Mouse (Mus musculus): Measurements from ENCODE around the gene Pla2g12b. TPM values are rescaled to one million over a fixed set of nuclear protein-coding genes. Genes with fewer than 3 reads are reported as not detected.

The Pla2g12b gene
- polyA plus RNA-seq, 1 experiment from 2014 or later: 62.2 TPM

DNA sequence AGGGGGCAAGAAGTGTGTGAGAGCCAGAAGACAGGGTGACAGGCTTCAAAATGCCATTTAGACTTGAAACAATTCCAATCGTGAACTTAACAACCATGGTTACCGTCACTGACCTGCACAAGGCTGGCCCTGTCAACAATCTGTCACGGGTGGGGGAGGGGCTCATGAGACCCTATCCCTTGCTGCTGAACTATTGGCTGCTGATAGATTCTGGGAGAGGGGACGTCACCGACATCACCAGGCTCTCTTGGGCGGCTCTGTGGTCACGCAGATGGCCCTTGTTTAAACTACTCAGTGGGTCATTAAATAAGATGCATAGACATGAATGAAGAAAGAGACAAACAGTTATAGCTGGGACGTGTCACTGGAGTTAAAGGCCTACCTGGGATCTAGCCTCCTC is 41.2 kb downstream of the Pla2g12b start:
- Histone ChIP-seq H3K9me3 (ENCODE audit: control insufficient read depth, low read length) (no peaks in the 10 kb centered on the region), H3K27ac (ENCODE audit: low read length) (no peak overlapping the region), H3K4me1 (ENCODE audit: control insufficient read depth, insufficient read depth, low read length) (peaks cover 5% of the 10 kb centered on the region; the same call in 1 of the 2 replicates), H3K4me3 (ENCODE audit: low read length) (no peak overlapping the region), H3K27me3 (replicated peaks; ENCODE audit: control insufficient read depth, insufficient read depth, low read length) (no peaks in the 10 kb centered on the region), H3K36me3 (ENCODE audit: control insufficient read depth, insufficient read depth, low read length) (peaks cover 6% of the 10 kb centered on the region; the same call in 1 of the 2 replicates), H3K4me2 (ENCODE audit: low read depth, low read length) (no peak overlapping the region), H3K9ac (ENCODE audit: low read depth, low read length) (no peak overlapping the region)
- 40% methylated on average over 8 of the region's 8 CpGs for WGBS
- ATAC-seq: no peak

DNA sequence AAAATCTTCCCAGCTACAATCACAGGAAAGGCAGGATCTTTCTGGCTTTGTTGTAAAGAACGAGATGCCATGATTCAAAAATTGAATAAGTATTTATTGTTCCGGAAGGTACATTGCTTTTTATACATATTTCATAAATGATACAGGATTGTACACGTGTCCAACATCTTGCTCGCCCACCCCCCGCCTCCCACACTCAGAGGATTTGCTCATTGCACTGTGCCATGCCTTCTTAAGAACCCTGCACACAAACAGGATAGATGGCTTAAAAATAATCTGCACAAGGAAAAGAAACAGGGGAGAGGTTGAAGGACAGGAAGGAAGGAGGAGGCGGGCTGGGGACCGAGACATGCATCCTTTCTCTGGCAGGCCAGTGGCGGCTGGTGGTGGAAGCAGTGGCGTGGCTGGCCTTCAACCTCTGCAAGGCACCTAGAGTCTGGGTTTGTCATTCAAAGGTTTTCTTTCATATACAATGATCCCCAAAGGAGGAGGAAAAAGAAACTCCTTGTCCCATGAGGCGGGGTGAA is 43.5 kb downstream of the Pla2g12b start:
- Histone ChIP-seq H3K36me3 (ENCODE audit: control insufficient read depth, insufficient read depth, low read length) (peaks cover 11% of the 10 kb centered on the region; the same call in 1 of the 2 replicates), H3K4me2 (ENCODE audit: low read depth, low read length) (no peak overlapping the region), H3K4me1 (ENCODE audit: control insufficient read depth, insufficient read depth, low read length) (peaks cover 5% of the 10 kb centered on the region; the same call in 1 of the 2 replicates), H3K27me3 (replicated peaks; ENCODE audit: control insufficient read depth, insufficient read depth, low read length) (no peaks in the 10 kb centered on the region), H3K9me3 (ENCODE audit: control insufficient read depth, low read length) (no peaks in the 10 kb centered on the region), H3K4me3 (ENCODE audit: low read length) (no peak overlapping the region), H3K27ac (ENCODE audit: low read length) (no peak overlapping the region), H3K9ac (ENCODE audit: low read depth, low read length) (no peak overlapping the region)
- 80% methylated on average over 10 of the region's 10 CpGs for WGBS
- no peak for ATAC-seq

DNA sequence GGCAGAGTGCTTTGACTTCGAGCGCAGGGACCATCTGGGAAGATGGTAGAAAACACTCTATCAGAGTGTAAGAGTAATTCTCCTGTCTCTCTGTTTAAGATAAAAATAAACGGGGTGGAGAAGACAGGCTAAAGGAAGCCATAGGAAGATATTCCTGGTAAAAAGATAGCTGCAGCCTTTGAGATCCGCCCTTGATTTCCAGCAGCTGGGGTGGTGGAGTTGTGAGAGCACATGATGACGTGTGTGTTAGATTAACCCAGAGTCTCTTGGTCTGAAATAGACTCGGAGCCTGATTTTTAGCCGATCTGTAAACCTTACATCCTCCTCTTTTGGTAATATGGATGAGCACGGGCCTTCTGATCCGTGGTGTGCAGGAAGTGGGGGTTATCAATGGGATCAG is 44.1 kb downstream of the Pla2g12b start:
- Histone ChIP-seq H3K9me3 (ENCODE audit: control insufficient read depth, low read length) (no peaks in the 10 kb centered on the region), H3K27me3 (replicated peaks; ENCODE audit: control insufficient read depth, insufficient read depth, low read length) (no peaks in the 10 kb centered on the region), H3K27ac (ENCODE audit: low read length) (no peak overlapping the region), H3K4me3 (ENCODE audit: low read length) (no peak overlapping the region), H3K36me3 (ENCODE audit: control insufficient read depth, insufficient read depth, low read length) (peaks cover 11% of the 10 kb centered on the region; the same call in 1 of the 2 replicates), H3K4me1 (ENCODE audit: control insufficient read depth, insufficient read depth, low read length) (peaks cover 5% of the 10 kb centered on the region; the same call in 1 of the 2 replicates), H3K9ac (ENCODE audit: low read depth, low read length) (no peak overlapping the region), H3K4me2 (ENCODE audit: low read depth, low read length) (no peak overlapping the region)
- ATAC-seq: no peak
- 65% methylated on average over 9 of the region's 9 CpGs for WGBS

GRCm38 (mm10) chr10:59451839-59452238 is 48.4 kb downstream of the Pla2g12b start:
- Histone ChIP-seq H3K4me3 (ENCODE audit: low read length) (no peak overlapping the region), H3K4me2 (ENCODE audit: low read depth, low read length) (no peak overlapping the region), H3K36me3 (ENCODE audit: control insufficient read depth, insufficient read depth, low read length) (peaks cover 15% of the 10 kb centered on the region), H3K9me3 (ENCODE audit: control insufficient read depth, low read length) (no peaks in the 10 kb centered on the region), H3K9ac (ENCODE audit: low read depth, low read length) (no peak overlapping the region), H3K27ac (ENCODE audit: low read length) (no peak overlapping the region), H3K4me1 (ENCODE audit: control insufficient read depth, insufficient read depth, low read length) (no peaks in the 10 kb centered on the region), H3K27me3 (replicated peaks; ENCODE audit: control insufficient read depth, insufficient read depth, low read length) (no peaks in the 10 kb centered on the region)
- WGBS: 43% methylated on average over 5 of the region's 5 CpGs
- peak; percentile 55; the same call in 1 of the 2 replicates for ATAC-seq

GRCm38 (mm10) chr10:59454631-59455030 is 51.2 kb downstream of the Pla2g12b start:
- H3K27me3 ChIP-seq (replicated peaks; ENCODE audit: control insufficient read depth, insufficient read depth, low read length): no peaks in the 10 kb centered on the region
- H3K9ac ChIP-seq (ENCODE audit: low read depth, low read length): no peak overlapping the region
- H3K4me1 ChIP-seq (ENCODE audit: control insufficient read depth, insufficient read depth, low read length): no peaks in the 10 kb centered on the region
- H3K36me3 ChIP-seq (ENCODE audit: control insufficient read depth, insufficient read depth, low read length): peaks cover 9% of the 10 kb centered on the region
- ATAC-seq: no peak
- no peak overlapping the region for H3K4me2 ChIP-seq (ENCODE audit: low read depth, low read length)
- H3K27ac ChIP-seq (ENCODE audit: low read length): no peak overlapping the region
- WGBS: 95% methylated on average over 15 of the region's 15 CpGs
- H3K9me3 ChIP-seq (ENCODE audit: control insufficient read depth, low read length): no peaks in the 10 kb centered on the region
- H3K4me3 ChIP-seq (ENCODE audit: low read length): no peak overlapping the region

DNA sequence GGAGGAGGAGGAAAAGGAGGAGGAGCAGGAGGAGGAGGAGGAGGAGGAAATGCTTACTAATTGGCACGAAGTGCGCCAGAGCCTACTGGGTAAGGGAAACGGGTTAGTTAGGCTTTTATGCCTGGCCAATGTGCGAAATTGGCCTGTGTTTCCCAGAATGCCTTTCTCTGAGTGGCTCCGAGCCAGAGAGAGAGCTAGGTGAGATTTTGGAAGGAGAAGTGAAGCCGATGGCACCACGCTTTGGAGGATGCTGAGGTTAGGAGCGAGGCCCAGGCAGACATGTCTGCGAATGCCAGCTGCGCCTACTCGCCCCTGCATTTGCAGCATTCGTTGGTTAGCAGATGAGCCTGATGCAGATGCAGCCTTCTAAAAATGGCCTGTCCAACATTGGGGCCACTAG is 56.3 kb downstream of the Pla2g12b start:
- 0 out of 2 replicates have a peak, but pooled peaks cover 2% of the 10 kb centered on the region for H3K36me3 ChIP-seq (ENCODE audit: control insufficient read depth, insufficient read depth, low read length)
- no peaks in the 10 kb centered on the region for H3K4me1 ChIP-seq (ENCODE audit: control insufficient read depth, insufficient read depth, low read length)
- no peak overlapping the region for H3K4me2 ChIP-seq (ENCODE audit: low read depth, low read length)
- no peak for ATAC-seq
- H3K27ac ChIP-seq (ENCODE audit: low read length): no peak overlapping the region
- 93% methylated on average over 12 of the region's 12 CpGs for WGBS
- H3K9ac ChIP-seq (ENCODE audit: low read depth, low read length): no peak overlapping the region
- no peak overlapping the region for H3K4me3 ChIP-seq (ENCODE audit: low read length)
- H3K9me3 ChIP-seq (ENCODE audit: control insufficient read depth, low read length): no peaks in the 10 kb centered on the region
- no peaks in the 10 kb centered on the region for H3K27me3 ChIP-seq (replicated peaks; ENCODE audit: control insufficient read depth, insufficient read depth, low read length)

DNA sequence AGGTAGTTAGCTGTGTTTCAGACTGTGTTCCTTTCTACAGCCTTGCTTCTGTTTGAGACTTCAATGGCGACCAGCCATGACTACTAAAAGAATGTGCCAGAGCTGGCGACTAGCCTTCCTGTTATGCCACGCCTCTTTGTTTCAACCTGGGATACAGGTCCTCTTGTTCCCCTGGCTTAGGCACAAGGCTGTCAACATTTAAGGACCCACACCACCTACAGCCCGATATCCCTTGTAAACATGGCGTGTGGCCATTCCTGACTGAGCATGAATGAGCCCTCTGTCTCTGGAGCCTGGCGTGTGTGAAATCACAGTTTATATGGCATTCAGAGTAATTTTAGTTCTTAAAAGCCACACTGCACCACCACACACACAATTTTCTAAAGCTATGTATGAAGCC is 58.8 kb downstream of the Pla2g12b start:
- Histone ChIP-seq H3K9ac (ENCODE audit: low read depth, low read length) (no peak overlapping the region), H3K27ac (ENCODE audit: low read length) (no peak overlapping the region), H3K27me3 (replicated peaks; ENCODE audit: control insufficient read depth, insufficient read depth, low read length) (no peaks in the 10 kb centered on the region), H3K9me3 (ENCODE audit: control insufficient read depth, low read length) (no peaks in the 10 kb centered on the region), H3K4me2 (ENCODE audit: low read depth, low read length) (no peak overlapping the region), H3K4me1 (ENCODE audit: control insufficient read depth, insufficient read depth, low read length) (no peaks in the 10 kb centered on the region), H3K36me3 (ENCODE audit: control insufficient read depth, insufficient read depth, low read length) (no peaks in the 10 kb centered on the region; the same call in 1 of the 2 replicates), H3K4me3 (ENCODE audit: low read length) (no peak overlapping the region)
- WGBS: 81% methylated on average over 6 of the region's 6 CpGs
- ATAC-seq: no peak

DNA sequence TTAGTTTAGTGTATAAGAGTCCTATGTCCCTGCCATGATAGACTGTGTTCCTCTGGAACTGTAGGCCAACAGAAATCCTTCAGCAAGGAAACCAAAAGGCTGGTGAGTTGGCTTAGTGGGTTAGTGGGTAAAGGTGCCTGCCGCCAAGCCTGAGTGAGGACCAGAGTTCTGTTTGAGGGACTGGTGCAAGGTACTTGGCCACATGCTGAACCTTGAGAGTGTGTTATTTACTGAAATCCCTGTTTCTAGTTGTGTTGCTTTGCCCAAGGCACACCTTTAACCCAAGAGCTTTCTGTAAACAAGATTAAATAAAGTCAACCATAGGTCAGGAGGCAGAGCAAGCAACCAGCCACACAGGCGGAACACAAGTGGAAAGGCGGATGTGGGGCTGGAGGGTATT is 62.1 kb downstream of the Pla2g12b start:
- Histone ChIP-seq H3K4me2 (ENCODE audit: low read depth, low read length) (no peak overlapping the region), H3K27ac (ENCODE audit: low read length) (no peak overlapping the region), H3K9ac (ENCODE audit: low read depth, low read length) (no peak overlapping the region), H3K4me1 (ENCODE audit: control insufficient read depth, insufficient read depth, low read length) (no peaks in the 10 kb centered on the region), H3K4me3 (ENCODE audit: low read length) (no peak overlapping the region), H3K36me3 (ENCODE audit: control insufficient read depth, insufficient read depth, low read length) (peaks cover 2% of the 10 kb centered on the region; the same call in 1 of the 2 replicates), H3K27me3 (replicated peaks; ENCODE audit: control insufficient read depth, insufficient read depth, low read length) (no peaks in the 10 kb centered on the region), H3K9me3 (ENCODE audit: control insufficient read depth, low read length) (no peaks in the 10 kb centered on the region)
- ATAC-seq: no peak
- WGBS: 73% methylated on average over 3 of the region's 3 CpGs

DNA sequence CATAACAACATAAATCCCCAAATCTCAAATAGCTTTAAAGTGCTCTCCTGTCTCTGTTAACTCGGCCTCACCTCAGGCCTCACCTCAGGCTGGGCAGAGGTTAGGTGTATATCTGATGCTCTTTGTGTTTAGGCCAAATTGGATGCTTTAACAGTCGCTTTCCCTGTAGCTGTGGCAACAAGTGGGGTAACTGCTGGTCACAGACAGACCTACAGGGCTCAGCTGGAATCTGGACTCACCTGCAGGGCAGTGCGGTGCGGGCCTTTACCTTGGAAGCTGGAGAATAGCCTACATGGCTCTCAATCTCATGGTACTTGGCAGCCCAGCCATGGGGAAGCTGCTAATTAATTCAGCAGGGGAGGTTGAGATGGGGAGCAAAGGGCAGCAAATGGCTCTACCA is 63.2 kb downstream of the Pla2g12b start:
- Histone ChIP-seq H3K27ac (ENCODE audit: low read length) (no peak overlapping the region), H3K4me1 (ENCODE audit: control insufficient read depth, insufficient read depth, low read length) (no peaks in the 10 kb centered on the region), H3K9ac (ENCODE audit: low read depth, low read length) (no peak overlapping the region), H3K4me3 (ENCODE audit: low read length) (no peak overlapping the region), H3K36me3 (ENCODE audit: control insufficient read depth, insufficient read depth, low read length) (peaks cover 2% of the 10 kb centered on the region; the same call in 1 of the 2 replicates), H3K4me2 (ENCODE audit: low read depth, low read length) (no peak overlapping the region), H3K9me3 (ENCODE audit: control insufficient read depth, low read length) (no peaks in the 10 kb centered on the region), H3K27me3 (replicated peaks; ENCODE audit: control insufficient read depth, insufficient read depth, low read length) (no peaks in the 10 kb centered on the region)
- 83% methylated on average over 4 of the region's 4 CpGs for WGBS
- no peak for ATAC-seq

DNA sequence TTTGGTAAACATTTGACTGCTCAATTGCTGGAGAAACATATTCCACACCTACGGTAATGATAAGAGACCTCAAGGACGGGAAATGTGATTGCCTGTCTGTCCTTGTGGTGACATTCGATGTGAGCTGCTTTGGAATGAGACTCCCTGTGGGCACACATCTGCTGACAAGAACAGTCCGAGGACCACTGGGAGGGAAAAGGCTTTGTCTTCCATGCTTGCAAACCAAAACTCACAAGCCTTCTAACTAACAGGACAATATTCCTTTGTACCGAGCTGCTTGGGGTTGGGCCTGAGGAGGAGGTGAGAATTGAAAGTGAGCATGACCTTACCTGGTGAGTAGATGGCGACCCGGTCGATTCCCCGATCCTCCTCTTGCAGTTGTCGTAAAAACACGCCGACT is 63.8 kb downstream of the Pla2g12b start:
- no peaks in the 10 kb centered on the region for H3K27me3 ChIP-seq (replicated peaks; ENCODE audit: control insufficient read depth, insufficient read depth, low read length)
- ATAC-seq: no peak
- H3K27ac ChIP-seq (ENCODE audit: low read length): no peak overlapping the region
- no peak overlapping the region for H3K4me3 ChIP-seq (ENCODE audit: low read length)
- WGBS: 84% methylated on average over 12 of the region's 12 CpGs
- peaks cover 2% of the 10 kb centered on the region; the same call in 1 of the 2 replicates for H3K36me3 ChIP-seq (ENCODE audit: control insufficient read depth, insufficient read depth, low read length)
- no peak overlapping the region for H3K9ac ChIP-seq (ENCODE audit: low read depth, low read length)
- no peaks in the 10 kb centered on the region for H3K9me3 ChIP-seq (ENCODE audit: control insufficient read depth, low read length)
- no peaks in the 10 kb centered on the region for H3K4me1 ChIP-seq (ENCODE audit: control insufficient read depth, insufficient read depth, low read length)
- H3K4me2 ChIP-seq (ENCODE audit: low read depth, low read length): no peak overlapping the region

Data from intestine, embryonic 16.5 days (tissue).